Mouse (Mus musculus) cerebellum, adult 2 months (tissue): ENCODE results near the gene Phactr2. TPM values are rescaled to one million over a fixed set of nuclear protein-coding genes. Genes with fewer than 3 reads are reported as not detected.
"Not testable (repeated sequence)": the region's sequence is repeated elsewhere in the genome, so short reads cannot be mapped to it uniquely, and the experiment has no call there.

Experiments
- DNase-seq, 2 experiments: peaks; one replicate each; pipeline ENCODE4 v3.0.0; 2021
- H3K27ac ChIP-seq: fragments of 200-500 bp; 2 replicates; pipeline ENCODE4 v1.5.1; 2012; ENCODE audit warnings: low read length, control low read depth, inconsistent platforms; ENCODE audit not compliant: insufficient read depth
- H3K27me3 ChIP-seq: fragments of 200-500 bp; 2 replicates; pipeline ENCODE4 v1.6.1; 2012; ENCODE audit warnings: inconsistent platforms, mild to moderate bottlenecking, low read length, moderate library complexity; ENCODE audit not compliant: control insufficient read depth, insufficient read depth
- H3K4me1 ChIP-seq: fragments of 200-500 bp; 2 replicates; pipeline ENCODE4 v1.6.1; 2011; ENCODE audit warnings: low read length; ENCODE audit not compliant: control insufficient read depth, insufficient read depth
- H3K4me3 ChIP-seq: fragments of 200-500 bp; replicated peaks from 2 replicates; pipeline ENCODE3; 2011; ENCODE audit warnings: mild to moderate bottlenecking, low read depth, low read length, control low read depth; ENCODE audit not compliant: insufficient read depth
- CTCF ChIP-seq: fragments of 200-500 bp; IDR thresholded peaks from 2 replicates; pipeline ENCODE4 v1.5.1; 2011; ENCODE audit warnings: low read depth, mild to moderate bottlenecking, control low read depth, low read length, moderate library complexity, borderline replicate concordance; ENCODE audit not compliant: insufficient read depth
- POLR2A ChIP-seq: fragments of 200-500 bp; IDR thresholded peaks from 2 replicates; pipeline ENCODE4 v1.6.1; 2011; ENCODE audit warnings: low read length, control low read depth, borderline replicate concordance; ENCODE audit not compliant: insufficient read depth
- WGBS: fragments of 180-500 bp; shearing (Covaris S2); methylation state at CpG from one replicate; pipeline ENCODE4 v1.1.7; 2018; 5-methylcytosine and 5-hydroxymethylcytosine counted together
- polyA plus RNA-seq: library from polyadenylated mRNA; depleted of rRNA; stranded (reverse); fragments of >200 nt; gene quantifications from 2 replicates; pipeline ENCODE4 v1.2.3, GENCODE M21; 2012

The Phactr2 gene
- polyA plus RNA-seq, 1 experiment, result 11.9 TPM

- WGBS, result 67% methylated on average over 5 of the region's 5 CpGs
Measured at GRCm38 (mm10) chr10:13466925-13467324, 7.3 kb downstream of the Phactr2 start.

DNA sequence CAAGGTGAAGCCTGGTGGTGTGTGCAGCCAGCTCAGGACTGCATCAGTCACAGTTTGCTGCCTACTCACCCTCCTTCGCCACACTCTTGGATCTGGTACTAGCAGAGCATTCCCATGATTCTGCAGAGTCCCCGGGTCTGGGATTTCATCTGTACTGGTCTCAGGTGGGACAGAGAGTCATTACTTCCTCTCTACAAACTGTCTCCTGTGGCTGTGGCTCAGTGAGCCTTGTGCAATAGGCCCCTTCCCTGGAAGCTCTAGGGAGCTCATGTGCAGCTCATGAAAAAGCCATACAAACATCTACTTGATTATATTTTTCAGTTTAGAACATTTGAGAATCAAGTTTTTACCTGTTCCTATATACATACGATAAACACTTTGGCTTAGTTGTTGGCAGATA lies 9.9 kb downstream of the Phactr2 start:
- not testable (repeated sequence) for DNase-seq, H3K4me1 ChIP-seq, H3K27ac ChIP-seq, H3K27me3 ChIP-seq, H3K4me3 ChIP-seq
- WGBS, result 92% methylated on average over 3 of the region's 3 CpGs

More at GRCm38 (mm10) chr10:13466925-13467324, 7.3 kb downstream of the Phactr2 start:
- H3K4me3 ChIP-seq, result no peak overlapping the region
- DNase-seq, result no peak
- H3K27ac ChIP-seq, result no peak overlapping the region
- H3K27me3 ChIP-seq, result no peaks in the 10 kb centered on the region
- H3K4me1 ChIP-seq, result no peaks in the 10 kb centered on the region; the same call in 1 of the 2 replicates
- TF ChIP-seq CTCF (no peak), POLR2A (no peak)

GRCm38 (mm10) chr10:13453200-13453990 lies 20.8 kb downstream of the Phactr2 start:
- Histone ChIP-seq H3K27ac (no peak overlapping the region), H3K4me3 (no peak overlapping the region), H3K4me1 (no peaks in the 10 kb centered on the region), H3K27me3 (no peaks in the 10 kb centered on the region)
- TF ChIP-seq CTCF (no peak), POLR2A (no peak)
- WGBS, result 78% methylated on average over 13 of the region's 13 CpGs
- DNase-seq, result peak in 1 of 2 experiments; percentile 38

GRCm38 (mm10) chr10:13451640-13452039 lies 22.6 kb downstream of the Phactr2 start:
- TF ChIP-seq POLR2A (no peak), CTCF (no peak)
- no peak overlapping the region for H3K4me3 ChIP-seq
- no peak for DNase-seq
- H3K27me3 ChIP-seq, result no peaks in the 10 kb centered on the region
- H3K4me1 ChIP-seq, result peaks cover 4% of the 10 kb centered on the region; the same call in 1 of the 2 replicates
- no peak overlapping the region for H3K27ac ChIP-seq
- WGBS, result 81% methylated on average over 6 of the region's 6 CpGs

DNA sequence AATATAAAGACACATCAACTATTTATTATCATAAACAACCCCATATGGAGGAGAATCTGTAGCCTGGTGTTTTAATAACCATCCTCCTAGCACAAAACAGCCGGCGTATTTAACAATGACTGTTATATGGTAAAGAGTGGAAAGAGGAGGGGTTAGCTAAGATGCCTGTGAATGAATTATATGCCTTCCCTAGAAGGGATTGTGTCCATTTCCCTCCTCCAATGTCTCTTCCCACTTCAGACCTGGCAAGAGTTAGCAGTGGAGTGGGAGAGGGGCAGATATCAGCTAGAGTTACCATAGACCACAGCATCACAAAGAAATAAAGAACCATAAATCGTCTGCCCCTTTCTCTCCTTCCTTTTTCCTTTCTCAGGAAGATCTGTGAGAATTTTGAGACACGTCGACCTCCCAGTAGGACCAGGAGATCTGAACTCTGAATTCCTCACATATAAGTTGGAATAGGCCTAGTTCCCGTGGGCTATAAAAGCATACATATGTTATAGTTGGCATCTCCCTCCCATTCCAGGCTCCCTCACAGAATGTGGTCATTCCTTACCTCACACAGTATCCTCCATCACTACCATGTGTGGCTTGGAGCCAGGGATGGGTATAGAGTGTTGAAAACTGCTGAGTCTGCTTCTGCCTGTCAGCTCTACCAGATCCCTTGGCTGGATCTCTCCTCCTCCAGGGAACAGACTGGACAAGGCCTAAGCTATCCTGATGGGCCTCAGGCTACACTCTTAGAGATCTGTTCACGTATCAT lies 25.7 kb downstream of the Phactr2 start:
- DNase-seq, result no peak
- H3K27me3 ChIP-seq, result no peaks in the 10 kb centered on the region
- 80% methylated on average over 7 of the region's 7 CpGs for WGBS
- TF ChIP-seq CTCF (no peak), POLR2A (no peak)
- no peak overlapping the region for H3K4me3 ChIP-seq
- no peak overlapping the region for H3K27ac ChIP-seq
- H3K4me1 ChIP-seq, result peaks cover 4% of the 10 kb centered on the region; the same call in 1 of the 2 replicates

GRCm38 (mm10) chr10:13446791-13447249 lies 27.4 kb downstream of the Phactr2 start:
- Histone ChIP-seq H3K4me3 (no peak overlapping the region), H3K27ac (no peak overlapping the region), H3K4me1 (peaks cover 4% of the 10 kb centered on the region; the same call in 1 of the 2 replicates), H3K27me3 (no peaks in the 10 kb centered on the region)
- TF ChIP-seq CTCF (no peak), POLR2A (no peak)
- peak; percentile 72 to 88 for DNase-seq
- WGBS, result 7% methylated on average over 3 of the region's 3 CpGs

- WGBS, result 86% methylated on average over 5 of the region's 5 CpGs
- H3K27me3 ChIP-seq, result no peaks in the 10 kb centered on the region
- DNase-seq, result no peak
Measured at GRCm38 (mm10) chr10:13444257-13444656, 30.0 kb downstream of the Phactr2 start.

More at GRCm38 (mm10) chr10:13444257-13444656, 30.0 kb downstream of the Phactr2 start:
- no peak for TF ChIP-seq CTCF
- TF ChIP-seq POLR2A, result no peak
- H3K4me1 ChIP-seq, result peaks cover 4% of the 10 kb centered on the region; the same call in 1 of the 2 replicates
- H3K4me3 ChIP-seq, result no peak overlapping the region
- no peak overlapping the region for H3K27ac ChIP-seq
